Mouse (Mus musculus) G1E (cell line): ENCODE data around the gene Camta1. TPM values are rescaled to one million over a fixed set of nuclear protein-coding genes. Genes with fewer than 3 reads are reported as not detected.

Source experiments
- ATAC-seq: 2 replicates; pipeline ENCODE4 v1.8.0; 2016; ENCODE audit warnings: mild to moderate bottlenecking; ENCODE audit not compliant: insufficient number of reproducible peaks, poor library complexity, low FRiP score, severe bottlenecking; ENCODE audit errors: extremely low read depth
- DNase-seq: peaks from one replicate; pipeline ENCODE4 v3.0.0; 2012; ENCODE audit warnings: low spot score
- H3K27me3 ChIP-seq: 2 replicates; pipeline ENCODE4 v1.6.1; 2012; ENCODE audit warnings: mild to moderate bottlenecking, low read length, inconsistent platforms; ENCODE audit not compliant: insufficient read depth
- H3K36me3 ChIP-seq: replicated peaks from 2 replicates; pipeline ENCODE3; 2012; ENCODE audit warnings: mild to moderate bottlenecking, inconsistent platforms
- H3K4me1 ChIP-seq: 2 replicates; pipeline ENCODE4 v1.6.1; 2012; ENCODE audit warnings: low read depth, low read length, inconsistent platforms, mixed read lengths; ENCODE audit not compliant: insufficient read depth
- H3K4me3 ChIP-seq: 2 replicates; pipeline ENCODE4 v1.5.1; 2012; ENCODE audit warnings: low read depth, mild to moderate bottlenecking, inconsistent platforms, low read length, moderate library complexity, mixed read lengths
- H3K9me3 ChIP-seq: replicated peaks from 2 replicates; pipeline ENCODE4 v1.6.1; 2012; ENCODE audit warnings: inconsistent platforms
- CTCF ChIP-seq: IDR thresholded peaks from 2 replicates; pipeline ENCODE4 v1.5.1; 2012; ENCODE audit warnings: low read depth, low read length, inconsistent platforms, mixed read lengths
- GATA1 ChIP-seq: IDR thresholded peaks from 2 replicates; pipeline ENCODE4 v1.6.1; 2012; ENCODE audit warnings: borderline replicate concordance, low read length, inconsistent platforms, mixed read lengths
- GATA2 ChIP-seq: IDR thresholded peaks from 2 replicates; pipeline ENCODE4 v1.6.1; 2012; ENCODE audit warnings: low read depth, low read length, inconsistent platforms, borderline replicate concordance
- POLR2AphosphoS5 ChIP-seq: IDR thresholded peaks from 2 replicates; pipeline ENCODE4 v1.6.1; 2012; ENCODE audit warnings: low read depth, low read length, inconsistent platforms; ENCODE audit not compliant: insufficient replicate concordance
- TAL1 ChIP-seq: conservative IDR thresholded peaks from 2 replicates; pipeline ENCODE4 v1.6.1; 2012; ENCODE audit warnings: low read depth, low read length, inconsistent platforms, mixed read lengths
- polyA plus RNA-seq: library from polyadenylated mRNA; stranded (reverse); fragments of >175 nt; gene quantifications from 2 replicates; pipeline ENCODE4 v1.2.3, GENCODE M21; 2012
- total RNA-seq, 2 experiments: library from RNA; stranded (forward) in 1 of 2; stranded (reverse) in 1 of 2; fragments of 200-1000 nt in 1 of 2; fragments of >200 nt in 1 of 2; fragmentation: Nextera tagmentation in 1 of 2; gene quantifications; 2 replicates each; pipeline ENCODE4 v1.2.3; 2014 to 2017

Camta1 gene
- total and polyA plus RNA-seq, 3 experiments: 10.8 to 113 (median 25.7) TPM

GRCm38 (mm10) chr4:151454065-151454464, 407.6 kb downstream of the Camta1 start:
- Histone ChIP-seq H3K4me1 (no peaks in the 10 kb centered on the region), H3K4me3 (no peak overlapping the region), H3K36me3 (no peaks in the 10 kb centered on the region), H3K27me3 (no peaks in the 10 kb centered on the region), H3K9me3 (peaks cover 80% of the 10 kb centered on the region)
- ATAC-seq (no peak), DNase-seq (no peak)
- TF ChIP-seq GATA1: no peak
- TF ChIP-seq POLR2AphosphoS5: no peak
- no peak for TF ChIP-seq CTCF
- no peak for TF ChIP-seq GATA2
- no peak for TF ChIP-seq TAL1

GRCm38 (mm10) chr4:151451885-151452284, 409.8 kb downstream of the Camta1 start:
- no peak for TF ChIP-seq GATA2
- TF ChIP-seq GATA1: no peak
- no peak for TF ChIP-seq TAL1
- TF ChIP-seq POLR2AphosphoS5: no peak
- no peak for TF ChIP-seq CTCF
- no peak overlapping the region for H3K4me3 ChIP-seq
- H3K9me3 ChIP-seq: peaks cover 86% of the 10 kb centered on the region
- DNase-seq (no peak), ATAC-seq (no peak)
- H3K36me3 ChIP-seq: no peaks in the 10 kb centered on the region
- no peaks in the 10 kb centered on the region for H3K4me1 ChIP-seq
- H3K27me3 ChIP-seq: no peaks in the 10 kb centered on the region

GRCm38 (mm10) chr4:151449981-151450380, 411.7 kb downstream of the Camta1 start:
- Histone ChIP-seq H3K36me3 (no peaks in the 10 kb centered on the region), H3K4me3 (no peak overlapping the region), H3K4me1 (no peaks in the 10 kb centered on the region), H3K9me3 (peaks cover 85% of the 10 kb centered on the region), H3K27me3 (no peaks in the 10 kb centered on the region)
- no peak for ATAC-seq
- TF ChIP-seq CTCF: no peak
- no peak for TF ChIP-seq GATA1
- TF ChIP-seq TAL1: no peak
- no peak for TF ChIP-seq POLR2AphosphoS5
- TF ChIP-seq GATA2: no peak
- DNase-seq: no peak

GRCm38 (mm10) chr4:151448341-151448740, 413.3 kb downstream of the Camta1 start:
- Histone ChIP-seq H3K4me3 (no peak overlapping the region), H3K36me3 (no peaks in the 10 kb centered on the region), H3K4me1 (no peaks in the 10 kb centered on the region), H3K27me3 (no peaks in the 10 kb centered on the region), H3K9me3 (peaks cover 84% of the 10 kb centered on the region)
- no peak for DNase-seq
- no peak for TF ChIP-seq GATA2
- TF ChIP-seq POLR2AphosphoS5: no peak
- TF ChIP-seq TAL1: no peak
- no peak for TF ChIP-seq GATA1
- no peak for TF ChIP-seq CTCF
- ATAC-seq: no peak

- H3K36me3 ChIP-seq: no peaks in the 10 kb centered on the region
- H3K4me3 ChIP-seq: no peak overlapping the region
- no peak for TF ChIP-seq CTCF
- no peak for DNase-seq
- H3K4me1 ChIP-seq: no peaks in the 10 kb centered on the region
- peaks cover 84% of the 10 kb centered on the region for H3K9me3 ChIP-seq
- ATAC-seq: no peak
- no peaks in the 10 kb centered on the region for H3K27me3 ChIP-seq
Measured at GRCm38 (mm10) chr4:151444665-151445064, 417.0 kb downstream of the Camta1 start.

GRCm38 (mm10) chr4:151438561-151438960, 423.1 kb downstream of the Camta1 start:
- H3K4me1 ChIP-seq: no peaks in the 10 kb centered on the region
- no peak overlapping the region for H3K4me3 ChIP-seq
- no peak for TF ChIP-seq POLR2AphosphoS5
- no peak for TF ChIP-seq TAL1
- TF ChIP-seq GATA1: no peak
- no peak for TF ChIP-seq CTCF
- TF ChIP-seq GATA2: no peak
- ATAC-seq: no peak
- DNase-seq: no peak
- H3K36me3 ChIP-seq: no peaks in the 10 kb centered on the region
- H3K9me3 ChIP-seq: peaks cover 84% of the 10 kb centered on the region
- no peaks in the 10 kb centered on the region for H3K27me3 ChIP-seq

- no peak for DNase-seq
- peaks cover 85% of the 10 kb centered on the region for H3K9me3 ChIP-seq
- no peaks in the 10 kb centered on the region for H3K36me3 ChIP-seq
- H3K4me1 ChIP-seq: no peaks in the 10 kb centered on the region
- ATAC-seq: no peak
- H3K27me3 ChIP-seq: no peaks in the 10 kb centered on the region
- TF ChIP-seq GATA1: no peak
- TF ChIP-seq TAL1: no peak
- TF ChIP-seq CTCF: no peak
- no peak for TF ChIP-seq POLR2AphosphoS5
- TF ChIP-seq GATA2: no peak
- no peak overlapping the region for H3K4me3 ChIP-seq
Measured at GRCm38 (mm10) chr4:151437859-151438258, 423.8 kb downstream of the Camta1 start.
